Mouse (Mus musculus) embryonic facial prominence, embryonic 15.5 days (tissue): ENCODE results near the gene Krba1. TPM values are rescaled to one million over a fixed set of nuclear protein-coding genes. Genes with fewer than 3 reads are reported as not detected.

ENCODE experiments used
- ATAC-seq: fragments of 200-750 bp; cut with Nextera tagmentation; 2 replicates; pipeline ENCODE4 v1.8.0; 2017; ENCODE audit warnings: low read depth, moderate TSS enrichment; ENCODE audit not compliant: insufficient number of reproducible peaks, low FRiP score, low TSS enrichment
- H3K27ac ChIP-seq: fragments of 300-500 bp; sonication (generic); replicated peaks from 2 replicates; pipeline ENCODE4 v1.5.1; 2015; ENCODE audit warnings: mild to moderate bottlenecking, inconsistent platforms
- H3K27me3 ChIP-seq: fragments of 300-500 bp; sonication (generic); 2 replicates; pipeline ENCODE4 v1.6.1; 2015; ENCODE audit warnings: inconsistent platforms
- H3K36me3 ChIP-seq: fragments of 300-500 bp; sonication (generic); 2 replicates; pipeline ENCODE4 v1.6.1; 2015; ENCODE audit warnings: mild to moderate bottlenecking, inconsistent platforms
- H3K4me1 ChIP-seq: fragments of 300-500 bp; sonication (generic); 2 replicates; pipeline ENCODE4 v1.6.1; 2015; ENCODE audit warnings: inconsistent platforms
- H3K4me2 ChIP-seq: fragments of 300-500 bp; sonication (generic); replicated peaks from 2 replicates; pipeline ENCODE4 v1.6.1; 2015; ENCODE audit warnings: mild to moderate bottlenecking, inconsistent platforms
- H3K4me3 ChIP-seq: fragments of 300-500 bp; sonication (generic); replicated peaks from 2 replicates; pipeline ENCODE4 v1.5.1; 2015; ENCODE audit warnings: mild to moderate bottlenecking, inconsistent platforms
- H3K9ac ChIP-seq: fragments of 300-500 bp; sonication (generic); 2 replicates; pipeline ENCODE4 v1.6.1; 2015; ENCODE audit warnings: inconsistent platforms
- H3K9me3 ChIP-seq: fragments of 300-500 bp; sonication (generic); replicated peaks from 2 replicates; pipeline ENCODE4 v1.6.1; 2016; ENCODE audit warnings: inconsistent platforms
- WGBS: fragments of 180-500 bp; shearing (Covaris S2); methylation state at CpG from one replicate; pipeline ENCODE4 v1.1.7; 2015; 5-methylcytosine and 5-hydroxymethylcytosine counted together
- microRNA-seq: library from miRNA; unstranded; fragments of <30 nt; microRNA quantifications from one replicate; pipeline ENCODE4, GENCODE M21; 2016; ENCODE audit warnings: borderline number of aligned reads
- polyA plus RNA-seq: library from polyadenylated mRNA; unstranded; fragments of >200 nt; fragmentation: Nextera tagmentation; extraction: Ambion mirVana; gene quantifications from 2 replicates; pipeline ENCODE4 v1.2.1, GENCODE M21; 2015

Gene Krba1
- polyA plus RNA-seq, 1 experiment from 2014 or later, result 21.9 TPM

DNA sequence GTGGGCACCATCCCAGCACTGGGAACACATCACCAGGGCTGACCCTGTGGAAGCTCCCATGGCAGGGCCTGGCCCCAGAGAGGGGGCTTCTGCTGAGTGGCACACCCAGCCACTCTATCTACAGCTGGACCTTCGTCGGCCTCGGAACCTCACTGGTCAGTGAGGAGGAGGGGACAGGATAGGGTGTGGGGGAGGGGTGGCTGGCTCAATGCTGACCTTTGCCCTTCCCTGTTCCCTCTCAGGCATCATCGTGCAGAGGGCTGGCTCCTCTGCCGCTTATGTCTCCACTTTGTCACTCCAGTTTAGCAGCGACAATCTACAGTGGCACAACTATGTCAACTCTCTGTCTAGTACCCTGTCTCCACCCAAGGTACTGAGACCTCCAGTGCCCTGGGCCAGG lies 71.3 kb downstream of the Krba1 start:
- no peak for ATAC-seq
- H3K4me2 ChIP-seq, result no peak overlapping the region
- 31% methylated on average over 6 of the region's 6 CpGs for WGBS

DNA sequence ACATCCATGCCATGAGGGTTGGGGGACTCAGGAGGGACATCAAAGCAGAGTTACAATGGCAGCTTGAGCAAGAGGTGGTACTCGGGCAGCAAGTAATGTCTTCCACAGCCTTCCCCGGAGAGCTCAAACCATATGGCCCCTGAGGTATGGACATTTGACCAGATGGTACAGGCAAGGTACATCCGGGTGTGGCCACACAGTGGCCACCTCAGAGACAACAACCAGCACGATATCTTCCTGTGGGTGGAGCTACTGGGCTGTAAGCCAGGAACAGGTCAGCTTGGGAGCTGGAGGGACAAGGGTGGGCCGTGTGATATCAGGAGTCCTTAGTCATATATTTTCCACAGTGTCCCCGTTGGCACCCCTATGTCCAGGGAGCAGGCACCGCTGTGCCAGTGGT lies 72.1 kb downstream of the Krba1 start:
- WGBS, result 81% methylated on average over 7 of the region's 7 CpGs
- Histone ChIP-seq H3K36me3 (no peaks in the 10 kb centered on the region), H3K9ac (no peak overlapping the region), H3K4me3 (no peak overlapping the region), H3K4me1 (no peaks in the 10 kb centered on the region), H3K4me2 (no peak overlapping the region), H3K27ac (no peak overlapping the region), H3K9me3 (no peaks in the 10 kb centered on the region), H3K27me3 (no peaks in the 10 kb centered on the region)
- no peak for ATAC-seq

More for the DNA sequence above, 71.3 kb downstream of the Krba1 start:
- H3K36me3 ChIP-seq, result no peaks in the 10 kb centered on the region
- H3K27me3 ChIP-seq, result no peaks in the 10 kb centered on the region
- no peak overlapping the region for H3K9ac ChIP-seq
- H3K4me1 ChIP-seq, result no peaks in the 10 kb centered on the region
- no peak overlapping the region for H3K4me3 ChIP-seq
- no peak overlapping the region for H3K27ac ChIP-seq
- H3K9me3 ChIP-seq, result no peaks in the 10 kb centered on the region

Small RNA genes within 50 kb of the gene (microRNA-seq; reads per million reads assigned to microRNA genes)
- not detected for gene Gm24325

Other genes with a start within 250 kb of the Krba1 start
- 28.5 and 29.5 TPM in 2 replicates for gene Zfp467, start 50.2 kb downstream of the Krba1 start, polyA plus RNA-seq
- gene Sspo, start 52.6 kb downstream of the Krba1 start, polyA plus RNA-seq, result 0.25 and 0.51 TPM in 2 replicates
- gene Atp6v0e2, start 142.0 kb downstream of the Krba1 start, polyA plus RNA-seq, result 21.9 and 25.7 TPM in 2 replicates
- gene Lrrc61, start 159.2 kb downstream of the Krba1 start, polyA plus RNA-seq, result 11.8 and 13.7 TPM in 2 replicates
- gene Rarres2, start 177.2 kb downstream of the Krba1 start, polyA plus RNA-seq, result 13.5 and 17.7 TPM in 2 replicates
- not detected in 2 replicates for gene Gm45021, start 194.0 kb downstream of the Krba1 start, polyA plus RNA-seq
- gene Repin1, start 198.3 kb downstream of the Krba1 start, polyA plus RNA-seq, result 26.6 and 28.6 TPM in 2 replicates
- gene Gm44965, start 198.4 kb downstream of the Krba1 start, polyA plus RNA-seq, result not detected in 2 replicates
- gene Zfp775, start 206.5 kb downstream of the Krba1 start, polyA plus RNA-seq, result 5.9 TPM in 2 replicates
- 1.3 and 1.5 TPM in 2 replicates for gene AI854703, start 231.2 kb downstream of the Krba1 start, polyA plus RNA-seq